Mouse (Mus musculus): Measurements from ENCODE around the gene Dazap1. TPM values are rescaled to one million over a fixed set of nuclear protein-coding genes. Genes with fewer than 3 reads are reported as not detected.
"Not testable (repeated sequence)": the region's sequence is repeated elsewhere in the genome, so short reads cannot be mapped to it uniquely, and the experiment has no call there.

Dazap1 gene
- polyA plus RNA-seq, 1 experiment from 2014 or later = 59.7 TPM

DNA sequence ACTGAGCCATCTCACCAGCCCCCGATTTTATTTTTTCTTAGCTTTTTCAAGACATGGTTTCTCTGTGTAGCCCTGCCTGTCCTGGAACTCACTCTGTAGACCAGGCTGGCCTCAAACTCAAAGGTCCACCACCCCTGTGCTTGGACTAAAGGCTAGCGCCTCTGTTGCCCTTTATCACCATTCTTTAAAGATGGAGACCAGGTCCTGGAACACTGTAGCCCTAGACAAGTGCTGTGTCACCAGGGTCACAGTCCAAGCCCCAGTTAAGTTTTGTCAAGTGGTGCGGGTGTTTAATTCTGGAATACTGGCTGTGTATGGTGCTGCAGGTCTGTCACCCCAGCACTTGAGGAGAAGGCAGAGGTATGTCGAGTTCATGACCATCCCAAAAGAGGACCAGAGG, 24.3 kb upstream of the Dazap1 start:
- Histone ChIP-seq H3K4me3 (no peak overlapping the region), H3K9ac (no peak overlapping the region), H3K27ac (no peak overlapping the region), H3K9me3 (no peaks in the 10 kb centered on the region), H3K4me2 (no peak overlapping the region), H3K36me3 (peaks cover 99% of the 10 kb centered on the region), H3K27me3 (no peaks in the 10 kb centered on the region), H3K4me1 (peaks cover 12% of the 10 kb centered on the region)
- WGBS = 85% methylated on average over 4 of the region's 4 CpGs
- no peak for ATAC-seq (ENCODE audit: insufficient number of reproducible peaks, low FRiP score, low TSS enrichment, low read depth)

DNA sequence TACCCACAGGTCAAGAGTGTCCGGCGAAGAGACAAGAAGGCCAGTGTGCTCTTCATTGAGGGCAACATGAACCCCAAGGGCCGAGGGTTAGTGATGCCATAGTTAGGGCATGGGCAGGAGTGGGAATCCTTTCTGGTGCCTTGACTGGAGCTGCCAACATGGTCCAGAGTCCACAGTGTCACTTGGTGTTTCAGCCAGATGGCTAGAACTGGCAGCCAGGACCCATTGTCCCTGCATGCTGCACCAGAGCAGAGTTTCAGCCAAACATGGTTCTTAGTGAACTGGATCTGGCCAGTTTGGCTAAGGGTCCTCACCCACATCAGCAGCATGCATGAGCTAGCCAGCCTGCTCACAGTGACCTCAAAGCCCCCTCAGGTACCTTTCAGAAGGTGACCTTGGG, 23.0 kb upstream of the Dazap1 start:
- H3K9ac ChIP-seq = no peak overlapping the region
- 90% methylated on average over 3 of the region's 3 CpGs for WGBS
- peaks cover 99% of the 10 kb centered on the region for H3K36me3 ChIP-seq
- H3K27me3 ChIP-seq = no peaks in the 10 kb centered on the region
- H3K27ac ChIP-seq = no peak overlapping the region
- peaks cover 1% of the 10 kb centered on the region; the same call in 1 of the 2 replicates for H3K4me1 ChIP-seq
- no peaks in the 10 kb centered on the region for H3K9me3 ChIP-seq
- no peak overlapping the region for H3K4me2 ChIP-seq
- no peak for ATAC-seq (ENCODE audit: insufficient number of reproducible peaks, low FRiP score, low TSS enrichment, low read depth)
- no peak overlapping the region for H3K4me3 ChIP-seq

DNA sequence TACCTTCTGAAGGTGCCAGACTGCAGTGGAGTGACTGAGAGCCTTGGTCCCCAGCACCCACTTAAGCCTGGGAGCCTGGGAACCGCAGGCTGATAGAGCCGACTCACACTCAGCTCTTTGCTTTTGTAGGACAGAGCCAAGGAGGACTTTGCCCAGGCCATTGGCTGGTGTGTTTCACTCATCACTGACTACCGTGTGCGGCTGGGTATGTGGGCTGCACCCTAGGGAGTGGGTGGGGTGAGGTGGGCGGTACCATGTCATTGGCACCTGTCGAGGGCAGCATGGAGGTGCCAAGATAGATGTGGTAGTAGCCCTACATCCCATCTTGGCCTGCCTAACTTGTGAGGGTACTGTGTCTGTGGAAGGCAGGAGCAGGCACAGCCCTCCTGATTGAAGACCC, 21.5 kb upstream of the Dazap1 start:
- Histone ChIP-seq H3K27me3 (no peaks in the 10 kb centered on the region), H3K27ac (no peak overlapping the region), H3K4me3 (no peak overlapping the region), H3K4me1 (no peaks in the 10 kb centered on the region), H3K36me3 (peaks cover 99% of the 10 kb centered on the region), H3K9me3 (no peaks in the 10 kb centered on the region), H3K4me2 (no peak overlapping the region), H3K9ac (no peak overlapping the region)
- WGBS = 80% methylated on average over 6 of the region's 6 CpGs
- no peak for ATAC-seq (ENCODE audit: insufficient number of reproducible peaks, low FRiP score, low TSS enrichment, low read depth)

DNA sequence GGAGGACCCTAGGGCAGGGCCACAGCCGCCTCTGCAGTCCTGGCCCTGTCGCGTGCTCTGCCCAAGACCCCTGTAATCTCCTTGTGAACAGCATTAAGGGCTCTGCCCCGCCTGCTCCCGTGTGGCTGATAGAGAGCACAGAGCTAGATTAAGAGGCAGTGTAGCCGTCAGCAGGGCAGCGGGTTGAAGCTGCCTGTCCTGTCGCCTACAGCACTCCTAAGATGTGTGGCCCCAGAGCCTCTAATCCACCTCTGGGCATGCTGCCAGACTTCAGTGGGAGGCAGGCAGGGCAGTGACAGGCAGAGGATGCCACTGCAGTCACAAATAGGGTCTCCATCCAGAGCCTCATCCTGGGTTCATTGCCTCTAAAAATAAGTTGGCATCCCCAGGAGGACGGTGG, 19.2 kb upstream of the Dazap1 start:
- H3K4me2 ChIP-seq = no peak overlapping the region
- H3K27me3 ChIP-seq = no peaks in the 10 kb centered on the region
- peak overlapping the region; percentile 14; the same call in 1 of the 2 replicates for H3K27ac ChIP-seq
- WGBS = 70% methylated on average over 9 of the region's 9 CpGs
- peaks cover 76% of the 10 kb centered on the region for H3K36me3 ChIP-seq
- H3K4me3 ChIP-seq = no peak overlapping the region
- no peak for ATAC-seq (ENCODE audit: insufficient number of reproducible peaks, low FRiP score, low TSS enrichment, low read depth)
- H3K4me1 ChIP-seq = peaks cover 10% of the 10 kb centered on the region
- H3K9me3 ChIP-seq = no peaks in the 10 kb centered on the region
- no peak overlapping the region for H3K9ac ChIP-seq

DNA sequence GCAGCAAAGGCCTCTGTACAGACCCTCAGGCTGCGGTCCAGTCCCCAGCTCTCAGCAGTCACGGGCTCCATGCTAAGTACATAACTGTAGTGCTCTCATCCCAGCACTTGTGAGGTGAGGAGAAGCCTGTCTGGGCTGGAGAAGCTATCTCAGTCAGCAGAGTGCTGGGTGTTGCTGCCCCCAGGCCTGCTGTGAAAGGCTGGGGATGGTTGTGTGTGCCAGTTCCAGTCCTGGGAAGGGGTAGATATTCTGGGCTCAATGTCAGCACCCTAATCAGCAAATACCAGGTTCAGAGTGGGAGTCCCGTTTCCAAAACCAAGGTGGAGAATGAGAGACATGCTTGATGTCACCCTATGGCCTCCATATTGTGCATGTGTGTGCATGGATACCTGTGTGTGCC, 18.7 kb upstream of the Dazap1 start:
- H3K27ac ChIP-seq = no peak overlapping the region
- H3K9ac ChIP-seq = no peak overlapping the region
- no peak overlapping the region for H3K4me3 ChIP-seq
- no peak for ATAC-seq (ENCODE audit: insufficient number of reproducible peaks, low FRiP score, low TSS enrichment, low read depth)
- H3K4me1 ChIP-seq = peaks cover 10% of the 10 kb centered on the region
- H3K27me3 ChIP-seq = no peaks in the 10 kb centered on the region
- 93% methylated on average over 3 of the region's 3 CpGs for WGBS
- no peaks in the 10 kb centered on the region for H3K9me3 ChIP-seq
- H3K36me3 ChIP-seq = peaks cover 71% of the 10 kb centered on the region
- H3K4me2 ChIP-seq = no peak overlapping the region

DNA sequence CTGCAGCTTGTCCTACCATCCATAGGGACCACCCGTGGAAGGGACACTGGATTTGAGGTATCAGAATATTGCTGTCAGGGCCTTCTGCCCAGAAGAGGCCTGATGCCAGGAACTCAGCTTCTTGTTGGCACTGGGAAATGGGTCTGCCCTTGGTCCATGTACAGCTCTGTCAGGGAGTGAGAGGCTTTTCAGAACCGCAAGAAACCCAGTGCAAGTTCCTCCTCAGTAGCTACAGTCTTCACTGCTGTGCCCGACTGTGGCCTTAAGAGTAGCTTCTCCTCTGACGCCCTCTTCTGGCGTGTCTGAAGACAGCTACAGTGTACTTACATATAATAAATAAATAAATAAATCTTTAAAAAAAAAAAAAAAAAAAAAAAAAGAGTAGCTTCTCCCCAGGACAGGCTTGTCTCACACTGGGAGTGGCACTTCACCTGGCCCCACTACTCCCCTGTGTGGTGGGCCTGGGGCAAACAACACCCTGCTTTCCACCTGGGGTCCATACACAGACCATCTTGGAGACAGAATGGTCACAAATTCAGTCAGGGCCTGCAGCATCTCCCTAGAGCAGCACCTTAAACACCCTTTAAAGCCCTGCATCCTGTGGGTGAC, 16.4 kb upstream of the Dazap1 start:
- H3K9me3 ChIP-seq = no peaks in the 10 kb centered on the region
- H3K36me3 ChIP-seq = peaks cover 48% of the 10 kb centered on the region
- H3K4me1 ChIP-seq = peaks cover 16% of the 10 kb centered on the region
- WGBS = 27% methylated on average over 5 of the region's 5 CpGs
- H3K4me3 ChIP-seq = no peak overlapping the region
- H3K4me2 ChIP-seq = no peak overlapping the region
- ATAC-seq (ENCODE audit: insufficient number of reproducible peaks, low FRiP score, low TSS enrichment, low read depth) = no peak
- H3K27me3 ChIP-seq = no peaks in the 10 kb centered on the region
- no peak overlapping the region for H3K27ac ChIP-seq
- no peak overlapping the region for H3K9ac ChIP-seq

DNA sequence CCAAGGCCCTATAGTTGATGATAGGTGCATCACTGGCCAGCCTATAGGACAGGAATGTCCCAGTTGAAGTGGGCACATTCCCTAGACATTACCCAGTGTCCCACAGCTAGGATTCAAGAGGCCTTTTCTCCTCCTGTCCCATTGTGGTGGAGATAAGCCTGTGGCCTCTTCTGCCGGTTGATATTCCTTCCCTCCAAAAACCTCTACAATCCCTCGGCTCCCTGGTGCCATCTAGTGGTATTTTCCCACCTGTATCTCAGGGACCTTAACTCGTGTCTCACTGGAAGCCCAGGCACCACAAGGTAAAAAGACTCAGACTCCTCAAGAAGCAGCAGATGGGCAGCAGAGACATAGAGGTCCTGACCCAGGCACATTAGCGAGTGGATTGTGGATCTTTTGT, 15.7 kb upstream of the Dazap1 start:
- H3K27ac ChIP-seq = no peak overlapping the region

DNA sequence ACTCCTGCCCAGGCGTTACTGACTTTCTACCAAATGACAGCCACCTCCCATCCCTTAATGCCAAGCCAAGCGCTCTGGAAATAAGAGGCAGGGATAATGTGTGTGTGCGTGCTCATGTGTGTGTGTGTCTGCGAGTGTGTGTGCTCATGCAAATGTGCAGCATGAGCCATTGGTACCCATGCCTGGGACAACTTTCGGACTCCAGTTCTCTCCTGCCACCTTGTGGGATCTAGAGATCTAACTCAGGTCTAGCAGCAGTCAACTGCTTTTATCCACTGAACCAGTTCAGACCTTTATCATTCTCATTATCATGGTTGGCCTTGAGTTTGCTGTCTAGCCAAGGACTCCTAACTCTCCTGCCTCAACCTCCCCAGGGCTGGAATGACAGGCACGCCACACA, 13.4 kb upstream of the Dazap1 start:
- no peaks in the 10 kb centered on the region for H3K9me3 ChIP-seq
- H3K4me3 ChIP-seq = no peak overlapping the region
- H3K9ac ChIP-seq = no peak overlapping the region
- H3K4me1 ChIP-seq = peaks cover 28% of the 10 kb centered on the region
- no peak overlapping the region for H3K4me2 ChIP-seq
- ATAC-seq (ENCODE audit: insufficient number of reproducible peaks, low FRiP score, low TSS enrichment, low read depth) = no peak
- whole genome bisulfite sequencing = 52% methylated on average over 6 of the region's 6 CpGs
- H3K27ac ChIP-seq = no peak overlapping the region
- no peaks in the 10 kb centered on the region for H3K27me3 ChIP-seq
- peaks cover 24% of the 10 kb centered on the region for H3K36me3 ChIP-seq

More for the DNA sequence above, 15.7 kb upstream of the Dazap1 start:
- ATAC-seq (ENCODE audit: insufficient number of reproducible peaks, low FRiP score, low TSS enrichment, low read depth) = no peak
- WGBS = 6% methylated on average over 4 of the region's 4 CpGs
- Histone ChIP-seq H3K27me3 (no peaks in the 10 kb centered on the region), H3K9me3 (no peaks in the 10 kb centered on the region), H3K4me3 (no peak overlapping the region), H3K4me1 (peaks cover 23% of the 10 kb centered on the region), H3K9ac (no peak overlapping the region), H3K4me2 (no peak overlapping the region), H3K36me3 (peaks cover 41% of the 10 kb centered on the region)

DNA sequence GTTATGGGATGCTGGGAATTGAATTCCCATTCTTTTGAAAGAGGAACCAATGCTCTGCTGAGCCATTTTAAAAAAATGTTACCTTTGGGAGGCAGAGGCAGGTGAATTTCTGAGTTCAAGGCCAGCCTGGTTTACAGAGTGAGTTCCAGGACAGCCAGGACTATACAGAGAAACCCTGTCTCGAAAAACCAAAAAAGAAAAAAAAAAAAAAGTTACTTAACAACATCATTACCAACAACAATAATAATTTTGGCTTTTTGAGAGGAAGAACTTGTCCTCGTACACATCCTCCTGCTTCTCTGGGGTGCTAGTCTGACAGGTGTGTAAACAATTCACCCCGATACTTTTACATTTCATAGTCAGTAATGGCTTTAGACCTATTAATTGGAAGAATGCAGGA, 12.8 kb upstream of the Dazap1 start:
- Histone ChIP-seq H3K4me1 (peaks cover 28% of the 10 kb centered on the region), H3K4me3 (peak overlapping the region; percentile 64), H3K4me2 (peak overlapping the region; percentile 73), H3K36me3 (peaks cover 23% of the 10 kb centered on the region)
- not testable (repeated sequence) for ATAC-seq (ENCODE audit: insufficient number of reproducible peaks, low FRiP score, low TSS enrichment, low read depth); H3K27me3 ChIP-seq; H3K9me3 ChIP-seq; H3K9ac ChIP-seq; H3K27ac ChIP-seq
- WGBS = 45% methylated on average over 3 of the region's 3 CpGs

DNA sequence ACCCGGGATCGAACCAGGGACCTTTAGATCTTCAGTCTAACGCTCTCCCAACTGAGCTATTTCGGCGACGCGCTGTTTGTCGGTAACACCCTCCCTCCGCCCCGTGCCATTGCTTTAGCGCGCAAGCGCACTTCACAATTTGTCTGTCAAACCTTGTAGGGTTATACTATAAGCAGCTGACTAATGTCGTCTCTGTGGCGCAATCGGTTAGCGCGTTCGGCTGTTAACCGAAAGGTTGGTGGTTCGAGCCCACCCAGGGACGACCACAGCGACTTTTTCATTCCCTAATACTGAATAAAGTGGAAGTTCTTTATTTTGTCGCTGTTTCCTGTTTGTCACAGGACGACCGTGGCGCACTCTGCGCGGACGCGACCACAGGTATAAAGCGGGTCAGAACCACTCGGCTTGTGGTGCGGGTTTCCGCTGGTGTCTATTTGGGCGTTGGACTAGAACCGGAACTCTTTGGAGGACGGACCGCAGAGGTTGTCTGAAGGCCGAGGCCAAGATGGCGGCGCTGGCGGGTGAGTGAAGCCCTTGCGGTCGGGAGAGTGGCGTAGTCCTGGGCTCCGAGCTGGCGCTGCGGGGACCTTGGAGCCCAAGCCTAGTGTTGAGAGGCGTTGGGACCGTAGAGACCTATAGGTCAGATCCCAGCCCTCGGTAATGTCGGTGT, 12.2 kb upstream of the Dazap1 start, which contains the start of gene Ndufs7:
Ndufs7 (plus strand) TSS at position 151 of the 670 bp plus-strand sequence.
- H3K36me3 ChIP-seq = peaks cover 23% of the 10 kb centered on the region
- peak within 1 kb of the TSS; percentile 64 for H3K4me3 ChIP-seq
- H3K9ac ChIP-seq = peak within 1 kb of the TSS; percentile 60
- H3K27ac ChIP-seq = peak within 1 kb of the TSS; percentile 89
- ATAC-seq (ENCODE audit: insufficient number of reproducible peaks, low FRiP score, low TSS enrichment, low read depth) = peak; percentile 87
- H3K9me3 ChIP-seq = no peaks in the 10 kb centered on the region
- H3K4me2 ChIP-seq = peak within 1 kb of the TSS; percentile 73
- H3K4me1 ChIP-seq = peaks cover 28% of the 10 kb centered on the region
- WGBS = under 1% methylated on average over 53 of the region's 53 CpGs
- no peaks in the 10 kb centered on the region for H3K27me3 ChIP-seq

DNA sequence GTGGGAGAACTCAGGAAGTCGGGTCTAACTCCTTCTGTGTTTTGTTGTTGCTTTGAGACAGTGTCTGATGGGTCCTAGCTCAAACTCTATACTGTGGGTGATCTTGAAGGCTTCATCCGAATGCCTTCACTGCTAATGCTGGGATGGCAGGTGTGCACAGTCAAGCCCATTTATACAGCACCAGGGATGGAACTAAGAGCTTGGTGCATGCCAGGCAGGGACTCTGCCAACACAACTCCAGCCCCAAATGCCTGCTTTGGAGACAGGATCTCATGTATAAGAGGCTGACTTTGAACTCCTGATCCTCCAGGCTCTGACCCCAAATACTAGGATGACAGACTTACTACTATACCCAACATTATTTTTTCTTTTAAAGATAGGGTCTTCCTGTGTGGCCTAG, 11.2 kb upstream of the Dazap1 start:
- Histone ChIP-seq H3K4me3 (peak overlapping the region; percentile 64), H3K27me3 (no peaks in the 10 kb centered on the region), H3K27ac (peak overlapping the region; percentile 89; the same call in 1 of the 2 replicates), H3K9me3 (no peaks in the 10 kb centered on the region), H3K36me3 (peaks cover 26% of the 10 kb centered on the region), H3K9ac (peak overlapping the region; percentile 60), H3K4me1 (peaks cover 28% of the 10 kb centered on the region), H3K4me2 (peak overlapping the region; percentile 73)
- 38% methylated on average over 2 of the region's 2 CpGs for WGBS
- ATAC-seq (ENCODE audit: insufficient number of reproducible peaks, low FRiP score, low TSS enrichment, low read depth) = no peak

DNA sequence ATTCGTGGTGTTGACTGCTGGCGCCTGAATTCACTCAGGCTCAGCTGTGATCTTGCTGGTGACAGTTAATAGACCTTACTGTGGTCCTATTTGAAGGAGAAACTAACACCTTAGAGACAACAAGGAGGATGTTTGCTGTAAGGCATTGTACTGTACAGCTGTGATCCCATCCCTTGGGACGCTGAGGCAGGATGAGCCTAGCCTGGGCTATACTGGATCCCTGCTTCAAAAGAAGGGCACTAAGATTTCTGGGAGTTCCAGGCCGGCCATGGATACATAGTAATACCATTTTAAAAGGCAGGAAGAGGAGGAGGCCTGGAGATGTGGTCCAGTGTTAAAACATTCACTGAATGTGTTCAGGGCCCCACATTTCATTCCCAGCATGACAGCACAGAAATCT, 10.7 kb upstream of the Dazap1 start:
- Histone ChIP-seq H3K36me3 (peaks cover 31% of the 10 kb centered on the region), H3K4me1 (peaks cover 22% of the 10 kb centered on the region), H3K4me2 (peak overlapping the region; percentile 73; the same call in 1 of the 2 replicates), H3K9ac (no peak overlapping the region), H3K27ac (no peak overlapping the region), H3K27me3 (no peaks in the 10 kb centered on the region), H3K9me3 (no peaks in the 10 kb centered on the region), H3K4me3 (peak overlapping the region; percentile 64)
- no peak for ATAC-seq (ENCODE audit: insufficient number of reproducible peaks, low FRiP score, low TSS enrichment, low read depth)
- WGBS = 85% methylated on average over 4 of the region's 4 CpGs
